Mouse (Mus musculus) right cerebral cortex, adult 18-20 months (tissue): Measurements from ENCODE around the gene Sipa1l1.
"Not testable (repeated sequence)": the region's sequence is repeated elsewhere in the genome, so short reads cannot be mapped to it uniquely, and the experiment has no call there.

Experiments used
- DNase-seq: peaks from one replicate; pipeline ENCODE4 v3.0.0; 2022; ENCODE audit warnings: mixed read lengths

Sipa1l1 gene

DNA sequence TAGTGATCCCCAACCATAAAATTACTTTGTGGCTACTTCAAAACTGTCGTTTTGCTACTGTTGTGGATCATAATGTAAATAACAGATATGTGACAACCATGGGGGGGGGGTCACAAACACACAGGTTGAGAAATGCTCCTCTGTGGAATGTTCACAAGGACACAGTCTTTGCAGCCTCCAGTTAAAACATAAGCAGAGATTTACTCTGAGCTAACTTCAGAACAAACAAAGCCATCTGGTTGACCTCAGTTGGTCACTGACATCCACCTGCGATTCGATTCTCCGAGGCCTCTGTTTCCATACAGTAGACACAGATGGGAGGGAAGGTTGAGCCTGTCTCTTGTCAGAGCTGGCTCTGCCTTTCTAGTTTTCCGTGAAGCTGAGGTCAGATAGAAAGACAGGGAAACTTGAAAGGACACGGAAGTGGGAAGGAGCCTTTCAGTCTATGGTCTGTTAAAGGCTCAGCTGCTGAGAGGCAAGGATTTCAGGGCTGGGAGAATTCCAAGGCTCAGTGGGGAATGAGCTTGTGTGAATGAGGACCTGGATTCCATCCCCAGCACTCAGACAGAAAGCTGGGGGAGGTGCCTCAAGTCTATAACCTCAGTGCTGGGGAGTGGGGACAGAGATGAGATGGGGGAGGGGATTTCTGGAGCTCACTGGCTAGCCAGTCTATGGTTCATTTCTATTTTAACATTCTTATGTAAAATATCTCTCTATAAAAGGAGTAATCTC lies 317.9 kb downstream of the Sipa1l1 start:
- no peak for DNase-seq

DNA sequence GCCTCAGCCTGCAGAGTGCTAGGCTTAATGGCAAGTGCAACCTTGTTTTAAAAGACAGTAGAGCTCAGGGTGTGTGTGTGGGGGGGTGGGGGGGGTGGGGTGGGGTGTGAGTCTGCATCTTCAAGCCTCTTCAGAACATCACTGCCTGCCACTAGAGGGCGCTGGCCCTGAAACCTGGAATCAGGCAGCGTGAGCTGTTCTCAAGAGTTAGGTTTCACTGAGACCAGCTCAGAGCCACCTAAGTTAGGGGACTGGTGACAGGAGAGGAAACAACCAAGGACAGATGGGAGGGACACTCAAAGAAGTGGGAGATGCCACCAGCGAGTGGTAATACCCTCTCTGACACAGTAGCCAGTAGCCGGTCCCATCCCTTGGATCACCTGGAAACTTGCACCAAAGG lies 320.0 kb downstream of the Sipa1l1 start:
- no peak for DNase-seq

- DNase-seq = no peak
These were observed 320.5 kb downstream of the Sipa1l1 start for GRCm38 (mm10) chr12:82489621-82490020.

- no peak for DNase-seq
These were observed 323.3 kb downstream of the Sipa1l1 start for GRCm38 (mm10) chr12:82492456-82492855.

GRCm38 (mm10) chr12:82493260-82493659 lies 324.1 kb downstream of the Sipa1l1 start:
- DNase-seq = not testable (repeated sequence)

DNA sequence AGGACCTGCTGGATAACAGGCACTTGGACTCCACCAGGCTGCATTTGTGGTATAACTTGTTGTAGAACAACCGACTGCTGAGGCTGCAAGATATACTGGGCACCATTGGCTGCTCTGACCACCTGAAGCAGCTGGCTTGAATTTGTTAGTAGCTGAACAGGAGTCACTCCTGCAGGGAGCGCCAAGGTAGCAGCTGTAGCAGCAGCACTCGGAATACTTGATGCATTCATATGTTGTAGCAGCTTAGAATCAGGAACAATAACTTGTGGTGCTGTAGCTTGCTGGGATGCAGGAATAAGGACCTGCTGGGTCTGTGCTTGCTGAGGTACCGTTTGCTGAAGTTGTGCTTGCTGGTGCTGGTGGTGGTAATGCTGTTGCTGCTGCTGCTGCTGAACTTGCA lies 326.8 kb downstream of the Sipa1l1 start:
- DNase-seq = no peak

GRCm38 (mm10) chr12:82497866-82498631 lies 328.9 kb downstream of the Sipa1l1 start:
- peak; percentile 57 for DNase-seq

DNA sequence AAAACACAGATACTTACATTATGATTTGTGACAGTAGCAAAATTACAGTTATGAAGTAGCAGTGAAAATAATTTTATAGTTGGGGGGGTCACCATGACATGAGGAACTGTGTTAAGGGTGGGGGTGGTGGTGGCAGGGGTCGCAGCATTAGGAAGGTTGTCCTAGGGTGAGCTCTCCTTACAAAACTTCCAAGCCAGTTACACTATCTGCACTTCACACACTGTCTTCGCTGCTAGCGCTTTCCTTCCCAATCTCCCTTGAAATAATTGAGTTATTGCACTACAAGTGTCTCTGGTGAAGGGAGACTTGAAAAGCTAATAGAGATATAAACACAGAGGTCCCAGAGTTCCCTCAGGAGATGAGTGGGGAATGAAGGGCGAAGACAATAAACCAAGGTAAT lies 329.6 kb downstream of the Sipa1l1 start:
- no peak for DNase-seq

DNA sequence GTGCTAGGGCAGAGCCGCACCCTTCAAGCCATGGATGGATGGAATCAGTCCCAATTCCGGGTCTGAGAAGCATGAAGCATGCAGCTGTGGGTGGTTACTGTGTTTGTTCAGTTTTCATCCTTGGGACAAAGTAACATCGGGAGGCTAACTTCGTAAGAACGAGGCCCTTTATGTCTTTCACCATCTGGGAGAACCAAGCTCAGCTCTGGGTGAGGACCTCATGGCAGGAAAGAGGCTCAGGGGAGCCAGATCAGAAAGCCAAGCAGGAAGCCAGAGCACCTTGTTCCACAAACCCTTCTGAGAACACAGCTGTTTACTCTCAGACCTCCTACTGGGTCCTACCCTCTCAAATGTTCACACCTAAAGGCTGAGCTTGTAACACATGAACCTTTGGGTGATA lies 330.6 kb downstream of the Sipa1l1 start:
- no peak for DNase-seq
